Mouse (Mus musculus): ENCODE measurements around the gene Adgrg7.

GRCm38 (mm10) chr16:56833312-56833711 lies 37.7 kb upstream of the Adgrg7 start:
- TF ChIP-seq CTCF (IDR thresholded peaks at IDR 0.05; ENCODE audit: low read depth, low read length) (no peak), POLR2AphosphoS5 (IDR thresholded peaks at IDR 0.05; ENCODE audit: insufficient replicate concordance, low read depth, low read length) (no peak), GATA2 (IDR thresholded peaks at IDR 0.05; ENCODE audit: borderline replicate concordance, low read depth, low read length) (no peak)

Data from G1E (cell line).